Mouse (Mus musculus) forebrain, embryonic 15.5 days (tissue): ENCODE measurements around the gene Acss1. TPM values are rescaled to one million over a fixed set of nuclear protein-coding genes. Genes with fewer than 3 reads are reported as not detected.

Experiments
- ATAC-seq: fragments of 200-750 bp; cut with Nextera tagmentation; replicated peaks from 2 replicates; pipeline ENCODE4 v1.8.0; 2017; ENCODE audit warnings: mild to moderate bottlenecking, moderate TSS enrichment, moderate library complexity
- H3K27ac ChIP-seq: fragments of 300-500 bp; sonication (generic); replicated peaks from 2 replicates; pipeline ENCODE4 v1.5.1; 2015; ENCODE audit warnings: mild to moderate bottlenecking, inconsistent platforms
- H3K27me3 ChIP-seq: fragments of 300-500 bp; sonication (generic); 2 replicates; pipeline ENCODE4 v1.6.1; 2015; ENCODE audit warnings: inconsistent platforms
- H3K36me3 ChIP-seq: fragments of 300-500 bp; sonication (generic); 2 replicates; pipeline ENCODE4 v1.6.1; 2015; ENCODE audit warnings: mild to moderate bottlenecking, inconsistent platforms
- H3K4me1 ChIP-seq: fragments of 300-500 bp; sonication (generic); 2 replicates; pipeline ENCODE4 v1.6.1; 2015; ENCODE audit warnings: inconsistent platforms
- H3K4me2 ChIP-seq: fragments of 300-500 bp; sonication (generic); replicated peaks from 2 replicates; pipeline ENCODE4 v1.6.1; 2015; ENCODE audit warnings: mild to moderate bottlenecking, inconsistent platforms
- H3K4me3 ChIP-seq: fragments of 300-500 bp; sonication (generic); 2 replicates; pipeline ENCODE4 v1.5.1; 2015; ENCODE audit warnings: mild to moderate bottlenecking, inconsistent platforms
- H3K9ac ChIP-seq: fragments of 300-500 bp; sonication (generic); replicated peaks from 2 replicates; pipeline ENCODE4 v1.6.1; 2015; ENCODE audit warnings: mild to moderate bottlenecking, inconsistent platforms
- H3K9me3 ChIP-seq: fragments of 300-500 bp; sonication (generic); 2 replicates; pipeline ENCODE4 v1.6.1; 2016; ENCODE audit warnings: inconsistent platforms
- WGBS: fragments of 180-500 bp; shearing (Covaris S2); methylation state at CpG from one replicate; pipeline ENCODE4 v1.1.7; 2015; ENCODE audit warnings: mixed read lengths; 5-methylcytosine and 5-hydroxymethylcytosine counted together
- polyA plus RNA-seq: library from polyadenylated mRNA; unstranded; fragments of >200 nt; fragmentation: Nextera tagmentation; extraction: Ambion mirVana; gene quantifications from 2 replicates; pipeline ENCODE4 v1.2.1, GENCODE M21; 2015

Acss1 gene
- polyA plus RNA-seq, 1 experiment from 2014 or later = 26.3 TPM

DNA sequence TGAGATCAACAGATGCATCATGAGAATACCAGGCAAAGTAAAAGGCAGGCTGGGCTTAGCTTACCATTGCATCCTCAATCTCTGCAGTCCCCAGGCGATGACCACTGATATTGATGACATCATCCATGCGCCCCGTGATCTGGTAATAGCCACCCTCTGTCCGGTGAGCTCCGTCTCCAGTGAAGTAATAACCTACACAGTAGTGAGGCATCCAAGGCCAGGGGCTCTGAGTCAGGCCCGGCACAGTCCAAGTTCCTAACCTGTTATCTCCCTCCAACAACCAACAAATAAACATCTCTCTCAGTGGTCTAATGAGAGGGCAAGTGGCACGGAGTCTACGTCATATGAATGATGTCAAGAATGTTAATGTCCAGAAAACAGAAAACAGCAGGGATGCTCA is 43.4 kb downstream of the Acss1 start:
- H3K9me3 ChIP-seq = no peaks in the 10 kb centered on the region
- peaks cover 52% of the 10 kb centered on the region for H3K36me3 ChIP-seq
- no peak overlapping the region for H3K9ac ChIP-seq
- no peaks in the 10 kb centered on the region for H3K27me3 ChIP-seq
- H3K4me1 ChIP-seq = no peaks in the 10 kb centered on the region
- H3K27ac ChIP-seq = no peak overlapping the region
- H3K4me3 ChIP-seq = no peak overlapping the region
- ATAC-seq = no peak
- H3K4me2 ChIP-seq = no peak overlapping the region
- WGBS = 93% methylated on average over 8 of the region's 8 CpGs

DNA sequence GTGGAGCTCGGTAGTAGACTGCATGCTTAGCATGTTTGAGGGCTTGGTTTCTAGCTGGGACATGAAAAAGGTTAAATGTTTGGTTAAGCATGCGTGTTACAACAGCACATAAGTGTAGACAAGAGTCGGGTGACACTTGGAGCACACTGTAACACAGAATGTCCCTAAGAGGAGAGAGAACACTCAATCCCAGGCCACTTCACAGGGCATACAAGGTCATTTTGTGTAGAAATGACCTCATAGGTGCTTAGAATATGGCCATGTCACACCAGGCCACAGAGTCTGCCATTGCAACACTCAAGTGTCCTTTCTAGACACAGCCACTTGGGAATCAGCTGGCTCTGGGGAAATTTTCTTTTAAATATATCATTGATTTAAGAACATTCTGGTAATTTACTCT is 44.3 kb downstream of the Acss1 start:
- Histone ChIP-seq H3K4me2 (no peak overlapping the region), H3K4me3 (no peak overlapping the region), H3K9ac (no peak overlapping the region), H3K9me3 (no peaks in the 10 kb centered on the region), H3K27me3 (no peaks in the 10 kb centered on the region), H3K4me1 (no peaks in the 10 kb centered on the region), H3K36me3 (peaks cover 60% of the 10 kb centered on the region), H3K27ac (no peak overlapping the region)
- WGBS = 91% methylated on average over 3 of the region's 3 CpGs
- no peak for ATAC-seq

DNA sequence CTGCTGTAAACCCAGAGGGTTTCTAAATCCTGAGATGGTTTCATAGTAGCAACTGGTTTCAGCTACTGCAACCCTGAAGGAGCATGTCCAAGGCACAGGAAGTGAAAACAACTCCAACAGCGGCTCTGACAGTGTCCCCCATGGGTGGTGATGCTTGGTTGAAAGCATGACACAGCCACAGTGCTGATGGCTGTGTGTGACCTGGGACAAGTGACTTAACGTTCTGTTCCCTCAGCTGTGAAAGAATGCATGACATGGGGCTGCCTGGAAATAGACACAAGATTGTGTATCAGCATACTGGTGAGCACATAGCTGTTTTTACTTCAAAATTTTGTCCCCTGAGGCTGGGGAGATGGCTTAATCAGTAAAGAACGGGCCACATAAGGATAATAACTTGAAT is 46.6 kb downstream of the Acss1 start:
- no peak overlapping the region for H3K4me2 ChIP-seq
- WGBS = 77% methylated on average over 3 of the region's 3 CpGs
- H3K27ac ChIP-seq = no peak overlapping the region
- H3K4me3 ChIP-seq = no peak overlapping the region
- no peaks in the 10 kb centered on the region for H3K27me3 ChIP-seq
- no peaks in the 10 kb centered on the region for H3K9me3 ChIP-seq
- no peak for ATAC-seq
- no peak overlapping the region for H3K9ac ChIP-seq
- peaks cover 54% of the 10 kb centered on the region for H3K36me3 ChIP-seq
- H3K4me1 ChIP-seq = no peaks in the 10 kb centered on the region

DNA sequence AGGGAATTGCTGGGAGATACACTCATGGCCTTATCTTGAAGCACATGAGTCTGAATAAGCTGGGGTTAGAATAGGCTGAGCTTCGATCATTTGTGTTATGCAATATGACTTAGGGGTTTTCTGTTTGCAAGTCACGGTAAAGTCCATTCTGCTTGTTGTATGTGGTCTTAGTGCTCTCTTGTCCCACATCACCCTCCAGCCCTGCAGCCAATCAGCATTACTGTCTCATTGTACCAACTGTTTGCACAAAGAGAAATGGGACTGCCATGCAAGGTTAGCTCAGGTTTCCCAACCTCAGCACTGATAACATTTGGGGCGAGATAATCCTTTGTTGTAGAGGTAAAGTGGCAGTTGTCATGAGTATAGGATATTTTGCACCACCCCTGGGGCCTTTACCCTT is 58.2 kb downstream of the Acss1 start:
- no peak overlapping the region for H3K4me3 ChIP-seq
- no peak for ATAC-seq
- no peaks in the 10 kb centered on the region for H3K36me3 ChIP-seq

DNA sequence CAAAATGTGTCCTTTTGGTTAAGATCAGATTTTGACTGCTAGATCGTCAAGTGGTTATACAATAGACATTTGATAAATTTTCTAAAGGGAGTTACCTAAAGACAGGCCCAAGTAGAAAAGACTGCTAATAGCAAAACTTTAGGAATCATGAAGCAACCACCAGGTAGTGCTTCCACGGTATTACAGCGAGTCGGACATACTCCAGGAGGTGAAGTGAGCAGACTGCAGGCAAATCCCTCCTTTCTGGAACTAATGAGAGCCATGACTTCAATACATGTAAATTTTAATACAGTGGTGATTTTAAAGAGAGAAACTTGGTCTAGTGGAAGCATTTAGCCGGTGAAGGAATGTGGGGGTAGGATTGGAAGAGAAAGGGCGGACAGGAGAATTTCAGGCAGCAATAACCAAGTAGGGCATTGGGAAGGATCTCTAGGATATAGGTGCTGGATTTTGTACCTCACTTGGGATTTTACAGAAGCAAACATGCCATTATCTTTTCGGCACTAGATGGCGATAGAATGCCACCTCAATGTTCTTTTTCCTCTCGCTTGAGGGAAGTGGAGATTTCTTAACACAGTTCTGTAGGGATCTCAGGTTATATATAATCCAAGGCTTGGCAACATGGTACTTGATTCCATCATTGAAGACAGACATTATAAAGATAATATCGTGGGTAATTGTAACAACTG is 59.3 kb downstream of the Acss1 start:
- peak overlapping the region; percentile 63 for H3K27ac ChIP-seq

More for the DNA sequence above, 58.2 kb downstream of the Acss1 start:
- WGBS = 85% methylated on average over 3 of the region's 3 CpGs
- peaks cover 15% of the 10 kb centered on the region for H3K4me1 ChIP-seq
- H3K9me3 ChIP-seq = no peaks in the 10 kb centered on the region
- H3K27me3 ChIP-seq = no peaks in the 10 kb centered on the region
- H3K27ac ChIP-seq = no peak overlapping the region
- H3K9ac ChIP-seq = no peak overlapping the region
- H3K4me2 ChIP-seq = no peak overlapping the region

DNA sequence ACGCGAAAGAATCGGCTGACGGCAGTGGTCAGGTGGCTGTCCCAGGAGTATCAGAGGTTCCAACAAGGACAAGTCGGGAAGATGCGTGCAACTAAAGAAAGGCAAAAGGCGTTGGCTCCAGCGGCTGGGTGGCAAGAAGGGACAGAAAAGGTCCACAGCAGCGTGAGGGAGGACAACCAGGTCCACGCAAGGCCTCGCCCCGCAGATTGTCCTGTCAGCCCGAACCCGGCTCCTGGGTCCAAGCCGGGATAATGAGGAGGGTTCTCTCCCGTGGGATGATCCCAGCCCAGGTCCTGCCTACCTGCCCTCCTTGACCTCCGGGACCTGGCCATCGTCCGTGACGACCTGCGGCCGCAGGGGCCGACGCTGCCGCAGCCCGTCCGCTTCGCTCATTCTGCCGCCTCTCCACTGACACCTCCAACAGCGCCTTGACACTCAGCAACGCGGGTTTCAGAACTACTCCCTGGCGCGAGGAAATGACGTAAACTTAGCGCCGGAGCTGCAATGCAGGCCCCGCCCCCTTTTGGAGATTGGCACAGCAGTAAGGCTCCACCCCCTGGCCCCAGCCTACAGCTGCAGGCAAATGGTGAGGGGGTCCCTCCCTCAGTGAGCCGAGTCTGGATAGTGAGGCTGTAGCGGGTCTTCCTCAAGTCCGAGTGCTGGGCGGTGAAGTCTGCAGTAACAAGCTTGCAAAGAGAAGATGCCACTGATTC is 60.1 kb downstream of the Acss1 start, which contains the start of gene Apmap:
TSS of gene Apmap (minus strand) at position 481 of the 713 bp plus-strand sequence.
- Histone ChIP-seq H3K27ac (peak within 1 kb of the TSS; percentile 63), H3K4me2 (peak within 1 kb of the TSS; percentile 80), H3K27me3 (no peaks in the 10 kb centered on the region), H3K36me3 (no peaks in the 10 kb centered on the region), H3K9me3 (no peaks in the 10 kb centered on the region), H3K4me3 (peak within 1 kb of the TSS; percentile 93), H3K9ac (peak within 1 kb of the TSS; percentile 85), H3K4me1 (peaks cover 15% of the 10 kb centered on the region)
- peak; percentile 98 for ATAC-seq
- WGBS = under 1% methylated on average over 42 of the region's 42 CpGs

More for the DNA sequence above, 59.3 kb downstream of the Acss1 start:
- Histone ChIP-seq H3K4me2 (peak overlapping the region; percentile 80), H3K9me3 (no peaks in the 10 kb centered on the region), H3K36me3 (no peaks in the 10 kb centered on the region), H3K27me3 (no peaks in the 10 kb centered on the region), H3K4me1 (peaks cover 15% of the 10 kb centered on the region), H3K9ac (peak overlapping the region; percentile 85), H3K4me3 (peak overlapping the region; percentile 93)
- peak; percentile 57 for ATAC-seq
- under 1% methylated on average over 10 of the region's 10 CpGs for WGBS

DNA sequence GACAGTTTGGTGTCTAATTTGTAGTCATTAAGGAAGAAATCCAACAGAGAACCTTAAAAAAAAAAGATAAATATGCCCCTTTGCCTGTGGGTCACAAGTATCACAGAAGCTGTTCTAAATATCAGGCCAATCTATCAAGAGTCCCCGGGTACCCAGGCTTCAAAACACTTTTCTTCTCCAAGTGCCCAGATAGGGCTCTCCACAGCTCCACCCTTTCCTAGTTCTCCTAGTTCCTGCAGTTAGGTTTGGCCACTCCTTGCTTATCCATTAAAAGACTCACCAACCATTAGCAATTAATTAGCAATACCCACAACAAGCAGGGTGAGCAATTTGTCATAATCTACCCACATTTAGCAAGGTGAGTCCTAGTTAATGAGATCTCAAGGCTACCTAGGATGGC is 61.2 kb downstream of the Acss1 start:
- H3K36me3 ChIP-seq = no peaks in the 10 kb centered on the region
- no peaks in the 10 kb centered on the region for H3K27me3 ChIP-seq
- H3K9me3 ChIP-seq = no peaks in the 10 kb centered on the region
- 87% methylated on average over 1 of the region's 1 CpGs for WGBS
- H3K4me3 ChIP-seq = peak overlapping the region; percentile 93
- no peak for ATAC-seq
- peaks cover 15% of the 10 kb centered on the region for H3K4me1 ChIP-seq
- H3K27ac ChIP-seq = no peak overlapping the region
- peak overlapping the region; percentile 80 for H3K4me2 ChIP-seq
- H3K9ac ChIP-seq = no peak overlapping the region

DNA sequence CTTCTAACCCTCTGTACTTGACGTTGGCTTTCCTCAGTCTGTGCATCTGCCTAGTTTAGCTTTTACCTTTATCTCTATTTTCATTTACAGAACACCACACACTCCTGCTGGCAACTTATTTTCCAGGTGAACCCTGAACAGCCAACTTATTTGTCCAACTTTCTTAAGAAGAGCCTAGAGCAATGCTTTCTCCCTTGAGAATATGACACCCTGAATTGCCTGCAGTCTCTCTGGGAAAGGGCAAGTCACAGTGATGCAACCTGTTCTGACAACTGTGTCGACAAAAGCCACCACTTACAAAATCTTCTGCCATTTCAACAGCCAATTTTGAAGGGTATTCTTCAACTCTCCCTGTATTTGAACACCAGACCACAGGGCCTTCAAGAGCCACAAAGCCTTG is 63.5 kb downstream of the Acss1 start:
- Histone ChIP-seq H3K9ac (no peak overlapping the region), H3K9me3 (no peaks in the 10 kb centered on the region), H3K36me3 (no peaks in the 10 kb centered on the region), H3K27ac (no peak overlapping the region), H3K4me1 (peaks cover 15% of the 10 kb centered on the region), H3K4me2 (no peak overlapping the region), H3K4me3 (no peak overlapping the region), H3K27me3 (no peaks in the 10 kb centered on the region)
- WGBS = 87% methylated on average over 2 of the region's 2 CpGs
- ATAC-seq = no peak

DNA sequence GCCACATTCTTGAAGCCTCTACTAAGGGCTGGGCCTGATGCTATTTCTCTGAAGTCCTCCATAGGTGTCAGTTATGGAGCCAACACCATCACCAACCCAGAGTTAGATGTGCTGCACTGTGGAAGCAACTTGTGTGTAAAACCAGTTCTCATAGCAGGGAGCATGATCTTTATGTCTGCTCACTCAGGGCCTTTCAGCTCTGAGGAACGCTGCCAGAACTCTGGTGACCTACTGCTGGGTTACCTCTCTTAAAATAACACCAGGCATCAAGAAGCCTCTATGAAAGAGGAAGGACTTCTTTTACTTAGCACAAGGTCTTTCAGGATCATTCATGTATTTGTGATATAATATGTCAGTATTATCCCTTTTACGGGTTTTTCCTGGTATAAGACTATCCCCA is 66.1 kb downstream of the Acss1 start:
- Histone ChIP-seq H3K36me3 (no peaks in the 10 kb centered on the region), H3K4me3 (no peak overlapping the region), H3K4me1 (peaks cover 4% of the 10 kb centered on the region), H3K4me2 (no peak overlapping the region), H3K27me3 (no peaks in the 10 kb centered on the region), H3K27ac (no peak overlapping the region), H3K9me3 (no peaks in the 10 kb centered on the region), H3K9ac (no peak overlapping the region)
- 88% methylated on average over 2 of the region's 2 CpGs for WGBS
- ATAC-seq = no peak

DNA sequence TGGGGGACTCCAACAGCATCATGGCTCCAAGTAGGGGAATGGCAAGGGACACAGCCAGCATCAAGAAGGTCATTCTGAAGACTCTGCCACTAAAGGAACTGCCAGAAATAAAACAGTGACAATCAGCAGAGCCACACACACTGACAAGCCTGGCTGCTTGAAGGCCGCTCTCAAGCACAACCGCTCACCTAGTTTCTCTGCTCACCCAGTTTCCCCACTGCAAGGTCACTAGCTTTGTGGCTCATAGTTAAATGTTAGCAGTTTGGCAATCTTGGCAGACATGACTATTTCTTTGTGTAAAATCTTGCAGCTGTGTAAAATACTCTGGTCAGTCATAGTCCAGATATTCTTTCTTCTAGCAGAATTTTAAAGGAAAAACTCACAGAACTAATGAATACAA is 68.0 kb downstream of the Acss1 start:
- WGBS = 96% methylated on average over 2 of the region's 2 CpGs
- H3K27me3 ChIP-seq = no peaks in the 10 kb centered on the region
- ATAC-seq = no peak

DNA sequence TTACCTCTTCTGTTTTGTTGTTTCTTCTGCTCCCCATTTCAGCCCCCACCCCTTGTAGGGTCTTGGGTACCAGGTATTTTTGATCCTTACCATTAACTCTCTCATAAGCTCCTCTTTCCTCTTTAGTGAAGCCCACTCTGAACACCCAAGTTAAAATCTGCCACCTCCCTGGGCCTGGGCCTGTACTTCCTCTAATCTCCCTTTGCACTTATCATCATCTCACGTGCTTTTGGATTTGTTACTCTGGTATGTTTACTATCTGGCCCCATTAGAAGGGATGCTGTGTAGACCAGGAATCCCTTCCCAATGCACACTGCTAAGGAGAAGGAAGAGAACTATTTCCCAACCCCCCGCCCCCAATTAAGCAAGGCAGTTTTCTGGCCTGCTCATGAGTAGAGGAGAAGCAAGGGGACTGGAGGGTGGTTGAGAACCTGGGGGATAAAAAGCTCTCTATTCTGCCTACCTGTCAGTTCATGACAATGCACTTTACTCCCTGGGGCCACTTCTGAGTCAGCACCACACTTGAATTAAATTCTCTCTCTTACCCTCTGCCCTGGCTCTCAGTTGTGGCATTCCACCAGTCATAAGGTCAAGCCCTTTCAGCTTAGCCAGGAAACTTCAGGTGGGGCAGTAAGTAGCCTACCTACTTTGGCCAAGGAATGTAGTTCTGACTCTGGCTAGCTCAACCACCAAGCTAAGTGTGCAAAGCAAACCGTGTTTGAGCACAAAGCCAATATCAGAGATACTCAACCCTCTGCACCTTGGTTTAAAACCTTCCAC is 72.7 kb downstream of the Acss1 start:
- 91% methylated on average over 3 of the region's 3 CpGs for WGBS

More for the DNA sequence above, 68.0 kb downstream of the Acss1 start:
- Histone ChIP-seq H3K4me1 (no peaks in the 10 kb centered on the region), H3K4me2 (no peak overlapping the region), H3K9ac (no peak overlapping the region), H3K27ac (no peak overlapping the region), H3K4me3 (no peak overlapping the region), H3K9me3 (no peaks in the 10 kb centered on the region), H3K36me3 (no peaks in the 10 kb centered on the region)

DNA sequence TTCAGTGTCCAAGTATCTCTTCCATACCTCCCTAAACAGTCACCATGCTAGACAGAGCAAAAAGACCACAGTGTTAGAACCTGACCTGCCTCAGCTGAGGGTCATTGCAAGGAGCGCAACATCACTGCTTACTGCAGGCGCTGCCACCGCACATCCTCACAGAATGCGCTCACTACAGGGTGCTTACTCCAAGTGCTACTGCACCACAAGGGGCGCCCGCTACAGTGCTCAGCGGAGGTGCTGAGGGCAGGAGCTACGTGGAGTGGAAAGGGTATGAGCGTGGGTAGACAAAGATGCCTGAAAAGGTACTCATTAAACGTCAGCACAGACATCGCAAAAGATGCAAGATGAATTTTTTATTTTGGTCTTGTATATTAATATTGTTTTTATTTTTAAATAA is 79.2 kb downstream of the Acss1 start:
- no peak for ATAC-seq
- 77% methylated on average over 11 of the region's 11 CpGs for WGBS
- H3K36me3 ChIP-seq = peaks cover 68% of the 10 kb centered on the region
- no peak overlapping the region for H3K4me2 ChIP-seq
- H3K9me3 ChIP-seq = no peaks in the 10 kb centered on the region
- H3K27ac ChIP-seq = no peak overlapping the region
- no peaks in the 10 kb centered on the region for H3K27me3 ChIP-seq
- H3K4me3 ChIP-seq = no peak overlapping the region
- no peaks in the 10 kb centered on the region for H3K4me1 ChIP-seq
- H3K9ac ChIP-seq = no peak overlapping the region

More for the DNA sequence above, 72.7 kb downstream of the Acss1 start:
- Histone ChIP-seq H3K4me3 (no peak overlapping the region), H3K27me3 (no peaks in the 10 kb centered on the region), H3K36me3 (peaks cover 23% of the 10 kb centered on the region; the same call in 1 of the 2 replicates), H3K27ac (no peak overlapping the region), H3K4me2 (no peak overlapping the region), H3K9me3 (no peaks in the 10 kb centered on the region), H3K4me1 (no peaks in the 10 kb centered on the region), H3K9ac (no peak overlapping the region)
- ATAC-seq = no peak
